Mouse (Mus musculus): Measurements from ENCODE around the gene Txnip. TPM values are rescaled to one million over a fixed set of nuclear protein-coding genes. Genes with fewer than 3 reads are reported as not detected.
"Not testable (repeated sequence)": the region's sequence is repeated elsewhere in the genome, so short reads cannot be mapped to it uniquely, and the experiment has no call there.

Txnip gene
- polyA plus RNA-seq, 1 experiment from 2014 or later = 157 TPM

- WGBS = 2% methylated on average over 54 of the region's 54 CpGs
- H3K27me3 ChIP-seq = peaks cover 9% of the 10 kb centered on the region; the same call in 1 of the 2 replicates
- H3K4me3 ChIP-seq = peak overlapping the region; percentile 55
- H3K9me3 ChIP-seq = no peaks in the 10 kb centered on the region
- peaks cover 54% of the 10 kb centered on the region for H3K4me1 ChIP-seq
- no peak for ATAC-seq (ENCODE audit: insufficient number of reproducible peaks, low FRiP score, low TSS enrichment, low read depth)
- H3K4me2 ChIP-seq = peak overlapping the region; percentile 95
- peak overlapping the region; percentile 74 for H3K27ac ChIP-seq
- H3K36me3 ChIP-seq = no peaks in the 10 kb centered on the region
- H3K9ac ChIP-seq = peak overlapping the region; percentile 60
These were observed 40.7 kb downstream of the Txnip start for GRCm38 (mm10) chr3:96598156-96599068.

GRCm38 (mm10) chr3:96599069-96599393 is 41.3 kb downstream of the Txnip start:
- no peak overlapping the region for H3K9ac ChIP-seq
- WGBS = 59% methylated on average over 8 of the region's 8 CpGs

GRCm38 (mm10) chr3:96599411-96599810 is 41.7 kb downstream of the Txnip start:
- Histone ChIP-seq H3K4me3 (no peak overlapping the region), H3K27me3 (peaks cover 9% of the 10 kb centered on the region; the same call in 1 of the 2 replicates), H3K36me3 (0 out of 2 replicates have a peak, but pooled peaks cover 3% of the 10 kb centered on the region), H3K27ac (no peak overlapping the region), H3K4me1 (peaks cover 64% of the 10 kb centered on the region), H3K9ac (no peak overlapping the region), H3K4me2 (no peak overlapping the region), H3K9me3 (no peaks in the 10 kb centered on the region)
- ATAC-seq (ENCODE audit: insufficient number of reproducible peaks, low FRiP score, low TSS enrichment, low read depth) = no peak
- WGBS = 74% methylated on average over 3 of the region's 3 CpGs

More at GRCm38 (mm10) chr3:96599069-96599393, 41.3 kb downstream of the Txnip start:
- Histone ChIP-seq H3K4me1 (peaks cover 60% of the 10 kb centered on the region), H3K9me3 (no peaks in the 10 kb centered on the region), H3K4me2 (peak overlapping the region; percentile 95; the same call in 1 of the 2 replicates), H3K27me3 (peaks cover 9% of the 10 kb centered on the region; the same call in 1 of the 2 replicates), H3K36me3 (no peaks in the 10 kb centered on the region), H3K27ac (no peak overlapping the region), H3K4me3 (peak overlapping the region; percentile 55)
- ATAC-seq (ENCODE audit: insufficient number of reproducible peaks, low FRiP score, low TSS enrichment, low read depth) = no peak

GRCm38 (mm10) chr3:96600639-96601250 is 43.0 kb downstream of the Txnip start, which contains the start of gene Lix1l:
Gene Lix1l, plus strand, starts transcription at chr3:96601149.
- Histone ChIP-seq H3K4me1 (peaks cover 67% of the 10 kb centered on the region), H3K4me3 (peak within 1 kb of the TSS; percentile 65), H3K36me3 (0 out of 2 replicates have a peak, but pooled peaks cover 3% of the 10 kb centered on the region), H3K4me2 (peak within 1 kb of the TSS; percentile 58), H3K27me3 (peaks cover 9% of the 10 kb centered on the region; the same call in 1 of the 2 replicates), H3K9ac (peak within 1 kb of the TSS; percentile 79), H3K9me3 (no peaks in the 10 kb centered on the region), H3K27ac (peak within 1 kb of the TSS; percentile 98)
- peak; percentile 93 for ATAC-seq (ENCODE audit: insufficient number of reproducible peaks, low FRiP score, low TSS enrichment, low read depth)
- under 1% methylated on average over 27 of the region's 27 CpGs for WGBS

- Histone ChIP-seq H3K4me1 (peaks cover 62% of the 10 kb centered on the region), H3K9me3 (no peaks in the 10 kb centered on the region), H3K4me3 (peak overlapping the region; percentile 65), H3K9ac (peak overlapping the region; percentile 79), H3K4me2 (peak overlapping the region; percentile 58), H3K36me3 (0 out of 2 replicates have a peak, but pooled peaks cover 3% of the 10 kb centered on the region), H3K27me3 (peaks cover 9% of the 10 kb centered on the region; the same call in 1 of the 2 replicates), H3K27ac (peak overlapping the region; percentile 98)
- 0% methylated on average over 34 of the region's 40 CpGs for WGBS
- peak; percentile 68 for ATAC-seq (ENCODE audit: insufficient number of reproducible peaks, low FRiP score, low TSS enrichment, low read depth)
These were observed 43.6 kb downstream of the Txnip start for GRCm38 (mm10) chr3:96601251-96601787.

- peak overlapping the region; percentile 79; the same call in 1 of the 2 replicates for H3K9ac ChIP-seq
- H3K4me2 ChIP-seq = peak overlapping the region; percentile 58
- ATAC-seq (ENCODE audit: insufficient number of reproducible peaks, low FRiP score, low TSS enrichment, low read depth) = no peak
- peaks cover 54% of the 10 kb centered on the region for H3K4me1 ChIP-seq
- peak overlapping the region; percentile 98 for H3K27ac ChIP-seq
- H3K27me3 ChIP-seq = 0 out of 2 replicates have a peak, but pooled peaks cover 4% of the 10 kb centered on the region
- H3K36me3 ChIP-seq = 0 out of 2 replicates have a peak, but pooled peaks cover 3% of the 10 kb centered on the region
- WGBS = 18% methylated on average over 10 of the region's 10 CpGs
- peak overlapping the region; percentile 65 for H3K4me3 ChIP-seq
- no peaks in the 10 kb centered on the region for H3K9me3 ChIP-seq
These were observed 44.4 kb downstream of the Txnip start for GRCm38 (mm10) chr3:96601941-96602703.

GRCm38 (mm10) chr3:96602704-96603084 is 44.9 kb downstream of the Txnip start:
- peaks cover 48% of the 10 kb centered on the region for H3K4me1 ChIP-seq
- no peaks in the 10 kb centered on the region for H3K9me3 ChIP-seq
- peak overlapping the region; percentile 98 for H3K27ac ChIP-seq
- H3K9ac ChIP-seq = 0 out of 2 replicates have a peak overlapping the region, but pooled peaks have one; percentile 79
- H3K27me3 ChIP-seq = 0 out of 2 replicates have a peak, but pooled peaks cover 4% of the 10 kb centered on the region
- H3K4me3 ChIP-seq = peak overlapping the region; percentile 65
- H3K4me2 ChIP-seq = peak overlapping the region; percentile 58
- ATAC-seq (ENCODE audit: insufficient number of reproducible peaks, low FRiP score, low TSS enrichment, low read depth) = no peak
- 0 out of 2 replicates have a peak, but pooled peaks cover 3% of the 10 kb centered on the region for H3K36me3 ChIP-seq
- WGBS = 35% methylated on average over 5 of the region's 5 CpGs

GRCm38 (mm10) chr3:96603311-96603710 is 45.6 kb downstream of the Txnip start:
- Histone ChIP-seq H3K4me1 (peaks cover 42% of the 10 kb centered on the region), H3K27ac (peak overlapping the region; percentile 98), H3K36me3 (peaks cover 4% of the 10 kb centered on the region; the same call in 1 of the 2 replicates), H3K9me3 (no peaks in the 10 kb centered on the region), H3K4me2 (peak overlapping the region; percentile 58), H3K9ac (0 out of 2 replicates have a peak overlapping the region, but pooled peaks have one; percentile 4), H3K4me3 (peak overlapping the region; percentile 65), H3K27me3 (0 out of 2 replicates have a peak, but pooled peaks cover 4% of the 10 kb centered on the region)
- 49% methylated on average over 5 of the region's 5 CpGs for WGBS
- no peak for ATAC-seq (ENCODE audit: insufficient number of reproducible peaks, low FRiP score, low TSS enrichment, low read depth)

- WGBS = 86% methylated on average over 4 of the region's 4 CpGs
- not testable (repeated sequence) for H3K9me3 ChIP-seq; H3K4me3 ChIP-seq; H3K27ac ChIP-seq; H3K27me3 ChIP-seq; ATAC-seq (ENCODE audit: insufficient number of reproducible peaks, low FRiP score, low TSS enrichment, low read depth); H3K9ac ChIP-seq; H3K4me2 ChIP-seq
- Histone ChIP-seq H3K4me1 (peaks cover 28% of the 10 kb centered on the region), H3K36me3 (peaks cover 10% of the 10 kb centered on the region; the same call in 1 of the 2 replicates)
These were observed 48.2 kb downstream of the Txnip start for GRCm38 (mm10) chr3:96606007-96606406.

GRCm38 (mm10) chr3:96606618-96607017 is 48.9 kb downstream of the Txnip start:
- no peak for ATAC-seq (ENCODE audit: insufficient number of reproducible peaks, low FRiP score, low TSS enrichment, low read depth)
- Histone ChIP-seq H3K4me3 (no peak overlapping the region), H3K4me1 (peaks cover 28% of the 10 kb centered on the region), H3K9ac (no peak overlapping the region), H3K27me3 (no peaks in the 10 kb centered on the region), H3K4me2 (no peak overlapping the region), H3K36me3 (peaks cover 10% of the 10 kb centered on the region; the same call in 1 of the 2 replicates), H3K27ac (no peak overlapping the region), H3K9me3 (no peaks in the 10 kb centered on the region)
- WGBS = 88% methylated on average over 4 of the region's 4 CpGs
